Mouse (Mus musculus) myocyte (in vitro differentiated cells): Measurements from ENCODE around the gene 3110082I17Rik.

Experiments used
- E2F4 ChIP-seq: IDR thresholded peaks from one replicate; pipeline ENCODE4 v1.6.1; 2011; ENCODE audit warnings: mild to moderate bottlenecking, control low read depth, moderate library complexity; ENCODE audit not compliant: insufficient read depth
- POLR2A ChIP-seq: IDR thresholded peaks from one replicate; pipeline ENCODE4 v1.6.1; 2011; ENCODE audit warnings: low read depth, mild to moderate bottlenecking, control low read depth, moderate library complexity; ENCODE audit not compliant: insufficient read length
- SRF ChIP-seq: IDR thresholded peaks from one replicate; pipeline ENCODE4 v1.6.1; 2011; ENCODE audit warnings: low read depth; ENCODE audit not compliant: control insufficient read depth, insufficient read length

DNA sequence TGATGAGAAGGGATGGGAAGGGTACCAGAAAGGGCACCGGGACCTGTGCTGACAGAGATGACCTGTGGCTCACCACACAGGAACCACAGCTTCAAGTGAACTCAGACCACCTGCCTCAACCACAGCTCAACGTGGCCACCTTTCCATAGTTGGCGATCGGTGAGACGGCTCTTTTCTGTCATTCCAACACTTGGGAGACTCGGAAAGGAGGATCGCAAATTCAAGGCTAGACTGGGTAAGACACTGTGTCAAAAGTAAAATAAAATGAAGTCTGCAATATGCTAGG is 82.1 kb downstream of the 3110082I17Rik start:
- TF ChIP-seq POLR2A (no peak), E2F4 (no peak), SRF (no peak)
